Mouse (Mus musculus) splenic B cell, adult 2 months (primary cell): ENCODE measurements around the gene Rps6ka2.
"Not testable (repeated sequence)": the region's sequence is repeated elsewhere in the genome, so short reads cannot be mapped to it uniquely, and the experiment has no call there.

ENCODE experiments used
- DNase-seq: peaks from one replicate; pipeline ENCODE4 v3.0.0-alpha.2; 2011; ENCODE audit warnings: low read depth, low spot score
- H3K27me3 ChIP-seq: 2 replicates; pipeline ENCODE4 v1.6.1; 2012; ENCODE audit warnings: mild to moderate bottlenecking, low read length, moderate library complexity, mixed read lengths; ENCODE audit not compliant: control insufficient read depth, poor library complexity, insufficient read depth, severe bottlenecking
- H3K36me3 ChIP-seq: 2 replicates; pipeline ENCODE4 v1.6.1; 2012; ENCODE audit warnings: mild to moderate bottlenecking, low read length, moderate library complexity, mixed read lengths; ENCODE audit not compliant: control insufficient read depth, poor library complexity, insufficient read depth, severe bottlenecking

Rps6ka2 gene

DNA sequence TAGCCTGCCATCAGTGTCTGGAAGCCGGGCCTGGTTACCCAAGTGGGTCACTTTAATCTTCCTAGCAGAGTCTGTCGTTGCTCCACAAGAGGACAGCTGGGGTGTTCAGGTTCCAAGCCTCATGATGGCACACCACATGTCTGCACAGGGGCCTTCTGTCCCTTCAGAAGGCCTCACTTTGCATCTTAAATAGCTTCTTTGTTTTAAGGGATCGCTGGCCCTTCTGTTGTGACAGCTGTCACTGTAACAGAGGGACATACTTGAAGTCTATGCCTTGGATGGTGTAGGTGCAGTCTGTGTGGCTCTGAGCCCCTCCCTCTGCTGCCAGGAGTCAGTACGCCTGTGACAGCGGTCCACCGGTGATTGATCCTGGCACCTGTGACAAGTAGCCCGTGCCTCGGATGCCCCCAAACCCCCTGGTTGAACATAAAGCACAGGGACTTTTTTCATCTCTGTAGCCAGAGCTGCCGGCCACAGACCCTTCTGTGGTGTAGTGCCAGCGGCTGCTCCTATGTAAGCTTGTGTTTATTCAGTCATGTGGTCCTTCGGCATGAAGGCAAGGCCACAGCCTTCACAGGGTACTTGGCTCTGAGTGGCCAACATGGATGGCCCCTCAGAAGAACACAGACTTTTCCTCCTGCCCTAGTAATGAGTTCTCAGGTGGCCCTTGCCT is 122.2 kb downstream of the Rps6ka2 start:
- Histone ChIP-seq H3K36me3 (no peaks in the 10 kb centered on the region), H3K27me3 (no peaks in the 10 kb centered on the region)
- DNase-seq = no peak

DNA sequence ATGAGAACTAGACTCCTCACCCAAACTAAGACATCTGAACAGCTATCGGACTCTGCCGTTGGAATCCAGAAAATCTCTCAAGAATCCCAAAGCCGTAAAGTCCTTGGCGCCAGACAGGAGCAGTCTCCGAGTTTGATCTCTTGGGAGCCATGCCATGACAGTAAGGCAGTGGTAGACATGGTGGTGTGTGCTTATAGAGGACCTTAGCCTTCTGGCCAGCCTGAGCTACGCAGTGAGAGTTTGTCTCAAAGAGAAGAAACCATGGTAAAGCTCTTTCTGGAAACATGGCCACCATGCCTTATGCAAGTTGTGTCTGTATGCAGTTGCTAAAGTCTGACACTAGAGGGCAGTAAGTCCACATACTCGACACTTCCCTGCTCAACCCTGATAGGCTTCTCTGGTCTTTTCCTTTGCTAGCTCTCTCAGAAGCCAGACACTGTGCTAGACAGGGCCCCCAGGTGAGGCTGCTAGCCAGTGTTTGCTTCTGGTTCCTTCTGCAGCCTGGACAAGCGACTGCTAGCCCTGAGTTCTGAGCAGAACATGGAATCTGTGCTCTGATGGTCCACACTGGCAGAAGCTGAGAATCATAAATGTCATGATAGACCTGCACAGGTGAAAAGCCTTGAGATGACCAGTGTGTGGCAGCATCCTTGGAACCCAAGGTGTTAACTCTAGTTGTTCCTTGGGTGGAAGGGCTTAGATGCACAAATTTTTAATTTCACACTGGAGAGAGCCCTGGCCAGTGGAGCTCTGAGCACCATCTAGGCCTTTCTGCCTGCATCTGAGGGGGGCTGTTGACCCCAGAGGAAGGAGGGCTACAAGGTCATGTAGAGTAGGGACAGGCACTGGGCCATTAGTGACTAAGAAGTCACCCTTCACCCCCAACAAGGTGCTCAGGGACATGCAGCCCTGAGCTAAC is 136.6 kb downstream of the Rps6ka2 start:
- not testable (repeated sequence) for H3K36me3 ChIP-seq, DNase-seq, H3K27me3 ChIP-seq

DNA sequence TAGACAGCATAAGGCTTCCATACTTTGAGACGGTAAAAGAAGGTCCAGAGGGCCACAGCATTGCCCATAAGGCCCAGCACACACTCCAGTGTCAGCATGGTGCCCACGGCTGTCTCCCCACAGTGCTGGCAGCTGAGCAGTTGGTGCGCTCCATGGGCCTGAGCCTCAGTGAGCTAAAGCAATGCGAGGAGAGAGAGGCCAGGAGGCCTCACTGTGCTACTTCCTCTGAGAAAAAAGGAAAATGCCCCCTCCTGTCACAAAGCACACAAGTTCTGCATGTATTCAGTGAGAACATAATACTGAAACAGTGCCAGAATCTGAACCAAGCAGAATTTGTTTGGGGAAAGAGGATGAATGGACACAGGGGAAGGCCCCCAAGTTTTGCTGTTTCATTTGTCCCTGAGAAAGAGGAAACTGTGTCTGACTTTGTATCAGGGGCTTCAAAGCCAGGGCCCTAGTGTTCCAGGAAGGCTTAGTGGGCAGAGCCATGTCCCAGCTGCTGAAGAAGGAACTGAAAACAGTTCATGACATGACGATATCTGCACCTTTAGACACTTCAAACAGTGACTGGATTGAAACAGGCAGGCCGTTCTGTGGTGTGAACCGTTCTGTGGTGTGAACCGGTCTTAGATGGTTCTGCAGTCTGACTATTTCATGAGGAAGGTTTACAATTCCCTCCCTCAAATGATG is 145.9 kb downstream of the Rps6ka2 start:
- DNase-seq, H3K27me3 ChIP-seq, H3K36me3 ChIP-seq: not testable (repeated sequence)

DNA sequence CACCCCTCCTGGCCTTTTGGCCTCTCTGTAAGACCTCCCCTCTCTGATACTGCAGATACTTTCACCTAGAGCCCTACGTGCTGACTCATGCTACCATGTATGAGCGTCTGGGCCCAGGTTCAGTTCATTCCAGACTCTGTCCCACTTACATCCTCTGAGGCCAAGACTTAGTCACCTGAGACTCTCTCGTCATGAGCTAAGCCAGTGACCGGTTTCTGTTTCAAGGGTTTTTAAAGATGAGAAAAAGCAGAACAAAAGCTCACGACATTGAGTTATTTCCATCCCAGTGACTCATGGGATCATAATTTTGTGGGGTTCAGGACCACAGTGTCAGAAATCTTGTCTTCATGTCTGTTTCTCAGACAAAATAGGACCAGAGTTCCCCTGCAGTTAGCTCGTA is 149.9 kb downstream of the Rps6ka2 start:
- not testable (repeated sequence) for H3K36me3 ChIP-seq, DNase-seq, H3K27me3 ChIP-seq

DNA sequence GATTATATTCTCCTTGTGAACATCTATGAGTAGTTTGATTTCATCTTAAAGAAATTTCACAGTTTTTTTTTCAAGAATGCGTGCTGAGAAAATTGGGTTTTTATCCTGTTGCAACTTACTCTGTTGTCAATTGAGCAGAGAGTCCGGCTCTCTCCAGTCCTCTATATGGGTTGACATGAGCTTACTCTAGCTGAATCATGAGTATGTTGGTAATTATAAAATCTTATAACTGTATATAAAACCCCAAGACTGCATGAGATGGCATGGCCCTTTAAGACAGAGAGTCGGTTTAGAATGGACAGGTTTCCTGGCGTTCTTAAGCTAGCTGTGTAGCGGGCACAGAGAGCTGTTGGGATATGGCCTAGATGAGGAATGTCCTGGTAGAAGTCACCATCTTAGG is 154.4 kb downstream of the Rps6ka2 start, which contains the start of gene Tcp10a:
Tcp10a (plus strand) TSS at position 301 of the 400 bp plus-strand sequence.
- H3K27me3 ChIP-seq, DNase-seq, H3K36me3 ChIP-seq: not testable (repeated sequence)

DNA sequence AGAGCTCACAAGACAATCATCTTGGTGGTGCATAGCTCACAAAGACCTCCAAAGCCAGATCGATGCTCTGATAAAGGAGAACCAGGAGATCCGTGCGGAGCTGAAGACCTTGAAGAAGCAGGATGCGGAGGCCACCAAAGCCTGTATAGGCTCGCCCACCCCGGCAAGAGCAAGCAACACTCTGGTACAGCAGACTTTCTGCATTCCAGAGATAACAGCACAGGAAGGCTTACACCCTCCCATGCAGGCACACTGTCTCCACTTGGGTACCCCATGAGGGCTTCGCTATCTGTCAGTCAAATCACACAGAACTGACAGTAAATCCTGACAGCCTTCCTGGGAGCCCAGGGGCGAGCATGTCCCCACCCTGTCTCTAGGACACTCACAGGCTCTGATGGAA is 156.5 kb downstream of the Rps6ka2 start:
- DNase-seq, H3K36me3 ChIP-seq: not testable (repeated sequence)

DNA sequence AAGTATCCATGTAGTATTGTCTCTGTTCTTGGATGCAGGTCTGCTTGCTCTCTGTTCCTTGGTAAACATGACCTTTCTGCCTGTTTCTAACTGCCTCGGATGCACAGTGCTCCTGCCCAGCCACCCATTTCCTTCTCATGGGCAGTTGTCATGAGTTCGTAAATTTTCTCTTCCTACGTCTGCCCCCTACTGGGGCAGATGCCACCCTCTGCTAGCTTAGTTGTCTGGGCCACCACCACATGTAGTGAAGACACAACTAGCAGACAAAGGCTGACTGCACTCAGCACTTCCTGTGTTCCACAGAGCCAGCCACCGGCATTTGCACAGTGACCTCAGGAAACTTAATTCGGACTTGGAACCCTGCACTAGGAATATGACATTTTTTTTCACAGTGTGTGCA is 162.8 kb downstream of the Rps6ka2 start:
- H3K27me3 ChIP-seq, H3K36me3 ChIP-seq: not testable (repeated sequence)

More for the DNA sequence above, 156.5 kb downstream of the Rps6ka2 start:
- not testable (repeated sequence) for H3K27me3 ChIP-seq

DNA sequence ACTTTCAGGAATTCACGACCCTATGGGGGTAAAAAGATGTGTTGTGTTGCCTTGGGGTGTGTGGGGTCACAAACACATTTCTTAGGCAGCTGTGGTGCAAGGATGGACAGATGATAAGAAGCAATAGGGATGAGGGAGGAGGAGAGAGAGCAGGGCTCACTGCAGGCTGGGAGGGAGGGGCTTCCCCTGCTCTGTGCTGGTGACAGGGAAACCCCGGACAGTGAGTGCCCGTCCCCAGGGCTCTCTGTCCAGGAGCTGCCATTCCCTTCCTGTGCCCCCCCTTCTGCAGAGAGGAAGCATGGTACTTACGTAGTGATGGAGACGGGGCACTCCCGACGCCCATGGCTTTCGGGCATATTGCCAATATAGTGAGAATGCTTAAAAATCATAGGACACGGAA is 167.5 kb downstream of the Rps6ka2 start:
- H3K36me3 ChIP-seq, DNase-seq, H3K27me3 ChIP-seq: not testable (repeated sequence)

More for the DNA sequence above, 162.8 kb downstream of the Rps6ka2 start:
- not testable (repeated sequence) for DNase-seq

DNA sequence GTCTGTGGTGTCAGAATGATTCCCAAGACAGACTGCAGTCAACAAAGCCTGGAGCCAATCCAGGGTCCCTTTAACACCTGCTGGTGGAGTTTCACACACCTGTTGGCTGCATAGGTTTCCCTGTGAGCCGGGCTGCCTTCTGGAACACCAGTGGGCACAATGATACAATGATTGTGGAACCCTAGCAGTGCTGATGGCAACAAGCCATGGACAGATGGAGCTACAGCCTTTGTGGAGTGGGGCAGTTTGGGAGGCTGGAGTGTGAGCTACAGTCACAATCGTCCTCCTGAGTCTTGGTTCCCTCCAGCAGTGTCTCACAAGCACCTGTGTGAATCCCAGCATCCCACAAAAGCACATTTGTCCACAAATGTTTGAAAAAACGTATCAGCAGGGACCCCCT is 178.8 kb downstream of the Rps6ka2 start:
- H3K27me3 ChIP-seq, DNase-seq, H3K36me3 ChIP-seq: not testable (repeated sequence)

DNA sequence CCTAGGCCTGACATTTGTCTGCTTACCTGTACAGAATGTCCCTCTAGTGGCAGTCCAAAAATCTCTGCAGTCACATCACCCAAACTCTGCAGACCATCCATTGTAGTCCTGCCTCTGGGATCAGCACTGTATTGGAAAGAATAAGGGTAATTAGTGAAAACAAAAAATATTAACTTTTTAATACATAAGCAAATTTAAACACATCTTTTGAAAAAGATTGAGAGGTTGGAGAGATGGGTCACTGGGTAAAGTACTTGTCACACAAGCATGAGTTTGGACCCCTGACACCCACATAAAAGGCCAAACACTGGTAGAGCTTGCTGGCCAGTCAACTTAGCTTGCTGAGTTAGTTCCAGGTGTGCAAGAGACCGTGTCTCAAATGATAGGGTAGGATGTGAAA is 182.7 kb downstream of the Rps6ka2 start, which contains the start of gene Ttll2:
Ttll2 (minus strand) TSS at position 101 of the 400 bp plus-strand sequence.
- H3K36me3 ChIP-seq, DNase-seq, H3K27me3 ChIP-seq: not testable (repeated sequence)
